Mouse (Mus musculus): ENCODE measurements around the gene Nr2c2.

DNA sequence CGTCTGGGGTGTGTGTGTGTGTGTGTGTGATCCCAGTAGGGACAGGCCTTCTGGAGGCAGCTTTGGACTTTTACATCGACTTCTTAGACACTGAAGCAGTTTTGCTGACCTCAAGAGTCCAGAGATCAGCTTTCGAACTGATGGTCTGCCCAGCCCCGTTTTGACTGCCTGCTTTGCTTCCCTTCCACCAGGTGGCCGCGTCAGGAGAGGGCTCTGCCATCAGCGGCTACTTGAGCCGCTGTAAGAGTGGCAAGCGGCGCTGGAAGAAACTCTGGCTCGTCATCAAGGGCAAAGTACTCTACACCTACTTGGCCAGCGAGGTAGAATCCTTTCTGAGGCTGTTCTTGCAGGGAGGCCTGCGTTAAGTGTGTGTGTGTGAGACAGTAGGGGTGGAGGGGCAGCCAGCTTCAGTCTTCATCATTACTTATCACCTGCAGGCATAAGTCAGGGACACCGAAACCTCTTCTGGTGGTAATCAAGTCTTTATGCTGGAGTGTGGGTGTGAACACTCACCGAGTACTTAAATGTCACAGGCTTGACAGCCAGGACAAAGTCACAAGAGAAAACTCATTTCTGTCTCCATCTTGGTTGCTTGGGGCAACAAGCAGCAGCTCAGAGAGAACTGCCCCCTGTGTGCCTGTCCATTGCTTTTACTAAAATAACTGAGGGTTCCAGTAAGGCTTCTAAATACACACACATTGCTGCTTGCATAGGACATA lies 19.9 kb upstream of the Nr2c2 start:
- TF ChIP-seq CTCF (IDR thresholded peaks at IDR 0.05; ENCODE audit: control insufficient read depth, insufficient read depth, insufficient read length) (no peak), USF1 (IDR thresholded peaks at IDR 0.05; ENCODE audit: low read depth) (no peak), MAX (IDR thresholded peaks at IDR 0.05) (no peak), MYOD1 (IDR thresholded peaks at IDR 0.05; ENCODE audit: control insufficient read depth, insufficient read length, low read depth) (no peak)

Measured in C2C12 (cell line).